Mouse (Mus musculus): Measurements from ENCODE around the gene Zswim3. TPM values are rescaled to one million over a fixed set of nuclear protein-coding genes. Genes with fewer than 3 reads are reported as not detected.

Gene Zswim3
- total RNA-seq, 1 experiment = 7.0 TPM

DNA sequence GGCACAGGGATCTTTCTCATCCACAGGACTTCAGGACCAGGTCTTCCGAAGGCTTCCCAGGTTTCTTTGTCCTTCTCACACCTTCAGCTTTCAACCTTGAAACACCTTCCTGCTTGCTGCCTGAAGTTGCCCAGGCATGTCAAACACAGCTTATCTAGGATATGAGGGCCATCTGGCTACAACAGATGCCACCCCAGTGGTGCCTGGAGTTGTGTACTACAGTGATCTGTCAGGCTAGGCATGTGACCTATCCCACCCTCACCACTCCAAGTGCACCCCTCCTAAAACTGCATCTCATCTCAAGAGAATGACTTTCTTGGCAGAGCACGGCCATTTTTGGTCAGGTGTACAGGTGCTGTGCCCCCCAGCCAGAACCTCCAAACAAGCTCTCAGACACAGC lies 43.4 kb upstream of the Zswim3 start:
- H3K36me3 ChIP-seq (ENCODE audit: control insufficient read depth, insufficient read depth, low read length, poor library complexity, severe bottlenecking) = peaks cover 72% of the 10 kb centered on the region
- H3K4me1 ChIP-seq (ENCODE audit: control insufficient read depth in 2 of 2, insufficient read depth in 2 of 2, low read length in 2 of 2, poor library complexity in 1 of 2) = peaks cover 2 to 3% of the 10 kb centered on the region in 2 experiments; a peak in 1 of 4 replicates
- no peaks in the 10 kb centered on the region for H3K9me3 ChIP-seq (ENCODE audit: control insufficient read depth, insufficient read depth, low read depth, low read length)
- no peak for DNase-seq (ENCODE audit: low read depth, low spot score)
- H3K27ac ChIP-seq (ENCODE audit: insufficient read depth, low read depth, low read length, poor library complexity, severe bottlenecking) = peak overlapping the region; percentile 30
- no peak overlapping the region for H3K4me3 ChIP-seq (ENCODE audit: insufficient read depth in 1 of 2, low read depth in 1 of 2, low read length in 2 of 2, poor library complexity in 1 of 2, severe bottlenecking in 1 of 2)
- TF ChIP-seq HCFC1 (IDR thresholded peaks at IDR 0.05; ENCODE audit: borderline replicate concordance, insufficient read depth, low read length) (no peak), ZNF384 (IDR thresholded peaks at IDR 0.05; ENCODE audit: low read depth, low read length) (no peak), MAFK (IDR thresholded peaks at IDR 0.05; ENCODE audit: insufficient read depth, low read depth, low read length) (no peak), CHD2 (IDR thresholded peaks at IDR 0.05; ENCODE audit: low read depth, low read length) (no peak), ZC3H11A (IDR thresholded peaks at IDR 0.05; ENCODE audit: borderline replicate concordance, low read depth, low read length) (no peak)
- H3K9ac ChIP-seq (ENCODE audit: insufficient read depth, low read depth, low read length, poor library complexity, severe bottlenecking) = no peak overlapping the region
- in situ Hi-C loops (cut with MboI; ENCODE audit: low sequenced_read_pairs in 2 of 2, unreplicated experiment in 2 of 2) = no loop called here

GRCm38 (mm10) chr2:164761971-164762370 lies 42.9 kb upstream of the Zswim3 start:
- H3K4me3 ChIP-seq (ENCODE audit: insufficient read depth in 1 of 2, low read depth in 1 of 2, low read length in 2 of 2, poor library complexity in 1 of 2, severe bottlenecking in 1 of 2) = no peak overlapping the region
- no peak for DNase-seq (ENCODE audit: low read depth, low spot score)
- H3K9me3 ChIP-seq (ENCODE audit: control insufficient read depth, insufficient read depth, low read depth, low read length) = no peaks in the 10 kb centered on the region
- H3K4me1 ChIP-seq (ENCODE audit: control insufficient read depth in 2 of 2, insufficient read depth in 2 of 2, low read length in 2 of 2, poor library complexity in 1 of 2) = peaks cover 2 to 3% of the 10 kb centered on the region in 2 experiments; a peak in 1 of 4 replicates
- H3K9ac ChIP-seq (ENCODE audit: insufficient read depth, low read depth, low read length, poor library complexity, severe bottlenecking) = no peak overlapping the region
- H3K27ac ChIP-seq (ENCODE audit: insufficient read depth, low read depth, low read length, poor library complexity, severe bottlenecking) = peak overlapping the region; percentile 30
- in situ Hi-C loops (cut with MboI; ENCODE audit: low sequenced_read_pairs in 2 of 2, unreplicated experiment in 2 of 2) = no loop called here
- H3K36me3 ChIP-seq (ENCODE audit: control insufficient read depth, insufficient read depth, low read length, poor library complexity, severe bottlenecking) = peaks cover 70% of the 10 kb centered on the region
- TF ChIP-seq ZNF384 (IDR thresholded peaks at IDR 0.05; ENCODE audit: low read depth, low read length) (no peak), CHD2 (IDR thresholded peaks at IDR 0.05; ENCODE audit: low read depth, low read length) (no peak), ZC3H11A (IDR thresholded peaks at IDR 0.05; ENCODE audit: borderline replicate concordance, low read depth, low read length) (no peak), HCFC1 (IDR thresholded peaks at IDR 0.05; ENCODE audit: borderline replicate concordance, insufficient read depth, low read length) (no peak), MAFK (IDR thresholded peaks at IDR 0.05; ENCODE audit: insufficient read depth, low read depth, low read length) (no peak)

DNA sequence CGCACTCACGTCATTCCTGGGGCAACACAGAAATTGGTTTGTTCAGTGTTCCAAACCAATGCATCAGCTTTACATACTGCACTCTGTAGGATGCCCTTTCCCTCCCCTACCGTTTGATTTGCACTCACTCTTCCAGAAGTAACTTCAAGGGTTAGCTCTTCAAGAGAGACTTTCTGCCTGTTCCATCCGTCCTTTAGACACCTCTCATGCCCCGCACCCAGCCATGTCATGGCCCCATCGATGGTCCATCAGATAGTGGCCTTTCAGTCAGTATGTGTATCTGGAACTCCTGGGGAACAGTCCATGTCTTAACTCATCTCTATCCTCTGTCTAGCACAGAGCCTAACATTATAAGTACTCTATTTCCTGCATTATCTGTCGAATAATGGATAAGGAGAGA lies 42.3 kb upstream of the Zswim3 start:
- DNase-seq (ENCODE audit: low read depth, low spot score) = no peak
- no peak overlapping the region for H3K4me3 ChIP-seq (ENCODE audit: insufficient read depth in 1 of 2, low read depth in 1 of 2, low read length in 2 of 2, poor library complexity in 1 of 2, severe bottlenecking in 1 of 2)
- no peak overlapping the region for H3K9ac ChIP-seq (ENCODE audit: insufficient read depth, low read depth, low read length, poor library complexity, severe bottlenecking)
- H3K36me3 ChIP-seq (ENCODE audit: control insufficient read depth, insufficient read depth, low read length, poor library complexity, severe bottlenecking) = peaks cover 71% of the 10 kb centered on the region
- in situ Hi-C loops (cut with MboI; ENCODE audit: low sequenced_read_pairs in 2 of 2, unreplicated experiment in 2 of 2) = no loop called here
- H3K4me1 ChIP-seq (ENCODE audit: control insufficient read depth in 2 of 2, insufficient read depth in 2 of 2, low read length in 2 of 2, poor library complexity in 1 of 2) = peaks cover 2 to 3% of the 10 kb centered on the region in 2 experiments; a peak in 2 of 4 replicates
- no peak for TF ChIP-seq ZC3H11A (IDR thresholded peaks at IDR 0.05; ENCODE audit: borderline replicate concordance, low read depth, low read length)
- TF ChIP-seq MAFK (IDR thresholded peaks at IDR 0.05; ENCODE audit: insufficient read depth, low read depth, low read length) = no peak
- TF ChIP-seq CHD2 (IDR thresholded peaks at IDR 0.05; ENCODE audit: low read depth, low read length) = no peak
- no peak for TF ChIP-seq ZNF384 (IDR thresholded peaks at IDR 0.05; ENCODE audit: low read depth, low read length)
- TF ChIP-seq HCFC1 (IDR thresholded peaks at IDR 0.05; ENCODE audit: borderline replicate concordance, insufficient read depth, low read length) = no peak
- no peaks in the 10 kb centered on the region for H3K9me3 ChIP-seq (ENCODE audit: control insufficient read depth, insufficient read depth, low read depth, low read length)
- no peak overlapping the region for H3K27ac ChIP-seq (ENCODE audit: insufficient read depth, low read depth, low read length, poor library complexity, severe bottlenecking)

DNA sequence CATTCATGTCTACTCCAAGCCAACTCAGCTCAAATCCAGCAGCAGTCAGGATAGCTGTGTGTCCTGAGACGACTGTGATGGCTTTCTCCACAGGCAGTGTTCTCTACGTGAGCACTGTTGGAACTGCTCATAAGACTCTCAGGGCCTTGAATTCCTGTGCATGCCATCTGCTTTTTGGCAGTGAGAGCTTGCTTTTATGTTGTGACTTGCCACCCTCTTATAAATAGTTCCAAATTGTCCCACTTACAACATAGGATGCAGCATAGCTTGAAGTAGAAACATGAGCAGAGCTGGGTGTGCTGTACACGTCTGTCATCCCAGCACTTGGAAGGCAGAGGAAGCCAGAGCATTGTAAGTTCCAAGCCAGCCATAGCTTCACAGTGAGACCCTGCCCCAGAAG lies 39.1 kb upstream of the Zswim3 start:
- no peak overlapping the region for H3K4me3 ChIP-seq (ENCODE audit: insufficient read depth in 1 of 2, low read depth in 1 of 2, low read length in 2 of 2, poor library complexity in 1 of 2, severe bottlenecking in 1 of 2)
- peaks cover 59% of the 10 kb centered on the region for H3K36me3 ChIP-seq (ENCODE audit: control insufficient read depth, insufficient read depth, low read length, poor library complexity, severe bottlenecking)
- no peaks in the 10 kb centered on the region for H3K9me3 ChIP-seq (ENCODE audit: control insufficient read depth, insufficient read depth, low read depth, low read length)
- TF ChIP-seq HCFC1 (IDR thresholded peaks at IDR 0.05; ENCODE audit: borderline replicate concordance, insufficient read depth, low read length) = no peak
- TF ChIP-seq ZNF384 (IDR thresholded peaks at IDR 0.05; ENCODE audit: low read depth, low read length) = no peak
- no peak overlapping the region for H3K9ac ChIP-seq (ENCODE audit: insufficient read depth, low read depth, low read length, poor library complexity, severe bottlenecking)
- no peak overlapping the region for H3K27ac ChIP-seq (ENCODE audit: insufficient read depth, low read depth, low read length, poor library complexity, severe bottlenecking)
- in situ Hi-C loops (cut with MboI; ENCODE audit: low sequenced_read_pairs in 2 of 2, unreplicated experiment in 2 of 2) = no loop called here
- no peak for DNase-seq (ENCODE audit: low read depth, low spot score)
- H3K4me1 ChIP-seq (ENCODE audit: control insufficient read depth in 2 of 2, insufficient read depth in 2 of 2, low read length in 2 of 2, poor library complexity in 1 of 2) = peaks cover 2 to 3% of the 10 kb centered on the region in 2 experiments; a peak in 1 of 4 replicates
